Mouse (Mus musculus): ENCODE results near the gene Mrps18c.

- TF ChIP-seq CTCF (IDR thresholded peaks at IDR 0.05 in 2 of 3, conservative IDR thresholded peaks at IDR 0.05 in 1 of 3; ENCODE audit: control insufficient read depth in 1 of 3, insufficient read depth in 1 of 3, low read depth in 2 of 3, low read length in 3 of 3, poor library complexity in 1 of 3, severe bottlenecking in 1 of 3) (no peak), ZKSCAN1 (IDR thresholded peaks at IDR 0.05; ENCODE audit: low read depth, low read length) (no peak), NRF1 (IDR thresholded peaks at IDR 0.05; ENCODE audit: insufficient read depth, low read depth, low read length, poor library complexity, severe bottlenecking) (no peak)
Measured at GRCm38 (mm10) chr5:100845485-100845847, 47.0 kb downstream of the Mrps18c start, which contains the start of gene Gpat3.

Data from MEL (cell line).